Mouse (Mus musculus) embryonic facial prominence, embryonic 14.5 days (tissue): ENCODE results near the gene Col13a1. TPM values are rescaled to one million over a fixed set of nuclear protein-coding genes. Genes with fewer than 3 reads are reported as not detected.
A peak's percentile ranks its signal among the peaks of the same experiment; 100 is the strongest.

Experiments used
- ATAC-seq: fragments of 200-750 bp; cut with Nextera tagmentation; 2 replicates; pipeline ENCODE4 v1.8.0; 2017; ENCODE audit warnings: low read depth, moderate number of reproducible peaks, moderate TSS enrichment
- DNase-seq: peaks from one replicate; pipeline ENCODE4 v3.0.0-alpha.2; 2015; ENCODE audit warnings: low spot score
- H3K27ac ChIP-seq: fragments of 300-500 bp; sonication (generic); replicated peaks from 2 replicates; pipeline ENCODE4 v1.5.1; 2014; ENCODE audit warnings: low read depth, mild to moderate bottlenecking, low read length, moderate library complexity
- H3K27me3 ChIP-seq: fragments of 300-500 bp; sonication (generic); replicated peaks from 2 replicates; pipeline ENCODE4 v1.6.1; 2014; ENCODE audit warnings: low read length; ENCODE audit not compliant: control insufficient read depth, insufficient read depth
- H3K36me3 ChIP-seq: fragments of 300-500 bp; sonication (generic); 2 replicates; pipeline ENCODE4 v1.6.1; 2014; ENCODE audit warnings: low read length, mixed read lengths; ENCODE audit not compliant: control insufficient read depth, insufficient read depth
- H3K4me1 ChIP-seq: fragments of 300-500 bp; sonication (generic); 2 replicates; pipeline ENCODE4 v1.6.1; 2014; ENCODE audit warnings: antibody characterized with exemption, low read length; ENCODE audit not compliant: control insufficient read depth, insufficient read depth
- H3K4me2 ChIP-seq: fragments of 300-500 bp; sonication (generic); 2 replicates; pipeline ENCODE4 v1.6.1; 2014; ENCODE audit warnings: low read depth, mild to moderate bottlenecking, low read length, moderate library complexity, mixed read lengths
- H3K4me3 ChIP-seq: fragments of 300-500 bp; sonication (generic); 2 replicates; pipeline ENCODE4 v1.5.1; 2014; ENCODE audit warnings: low read depth, mild to moderate bottlenecking, low read length
- H3K9ac ChIP-seq: fragments of 300-500 bp; sonication (generic); 2 replicates; pipeline ENCODE4 v1.6.1; 2014; ENCODE audit warnings: low read depth, mild to moderate bottlenecking, low read length, moderate library complexity, mixed read lengths
- H3K9me3 ChIP-seq: fragments of 300-500 bp; sonication (generic); 2 replicates; pipeline ENCODE4 v1.6.1; 2016; ENCODE audit warnings: low read length; ENCODE audit not compliant: control insufficient read depth
- WGBS: fragments of 180-500 bp; shearing (Covaris S2); extraction: QIAGEN DNeasy Blood & Tissue Kit; methylation state at CpG from one replicate; pipeline ENCODE4 v1.1.7; 2014; 5-methylcytosine and 5-hydroxymethylcytosine counted together
- polyA plus RNA-seq: library from polyadenylated mRNA; unstranded; fragments of >200 nt; fragmentation: Nextera tagmentation; extraction: Ambion mirVana; gene quantifications from 2 replicates; pipeline ENCODE4 v1.2.1, GENCODE M21; 2014

Gene Col13a1
- polyA plus RNA-seq, 1 experiment from 2014 or later, result 8.7 TPM

DNA sequence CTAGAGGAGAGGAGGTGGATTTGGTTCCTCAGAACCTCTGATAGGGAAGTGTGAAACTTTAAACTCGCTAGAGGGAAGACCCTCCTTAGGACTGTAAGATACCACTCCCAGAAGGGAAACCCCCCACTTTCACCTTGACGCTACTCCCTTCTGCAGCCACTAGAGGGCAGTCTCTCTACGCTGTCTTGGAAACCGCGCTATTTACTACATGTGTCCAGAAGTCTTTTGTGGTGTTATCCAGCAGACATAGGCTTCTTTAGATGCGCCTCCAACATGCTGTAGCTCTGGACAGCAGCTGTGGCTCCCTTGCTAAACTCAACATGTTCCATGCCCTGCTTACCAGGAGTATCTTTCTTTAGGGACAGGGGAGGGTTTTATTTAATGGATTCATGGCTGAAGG is 140.1 kb downstream of the Col13a1 start:
- H3K36me3 ChIP-seq, result no peaks in the 10 kb centered on the region
- H3K4me2 ChIP-seq, result no peak overlapping the region
- no peak overlapping the region for H3K4me3 ChIP-seq
- DNase-seq, result peak; percentile 89
- peak; percentile 63; the same call in 1 of the 2 replicates for ATAC-seq
- H3K9ac ChIP-seq, result no peak overlapping the region
- WGBS, result 2% methylated on average over 6 of the region's 6 CpGs
- H3K27me3 ChIP-seq, result no peaks in the 10 kb centered on the region
- no peak overlapping the region for H3K27ac ChIP-seq
- H3K4me1 ChIP-seq, result no peaks in the 10 kb centered on the region
- H3K9me3 ChIP-seq, result no peaks in the 10 kb centered on the region

DNA sequence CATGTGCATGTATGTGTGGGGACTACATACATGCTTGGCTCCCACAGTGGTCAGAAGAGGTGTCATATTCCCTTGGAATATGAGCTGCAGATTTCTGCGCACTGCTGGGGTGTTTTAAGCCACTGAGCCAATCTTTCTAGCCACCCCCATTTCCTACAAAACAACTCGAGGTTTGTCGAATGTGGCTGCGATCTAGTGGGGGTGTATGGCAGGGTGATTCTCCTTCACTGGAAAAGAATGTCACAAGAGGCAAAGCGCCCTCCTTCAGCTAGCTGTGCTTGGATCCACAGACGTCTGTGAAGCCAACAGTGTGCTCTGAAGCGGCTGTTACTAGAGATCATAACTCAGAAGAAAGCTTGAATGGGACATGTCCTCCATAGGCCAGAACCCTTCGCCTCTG is 141.6 kb downstream of the Col13a1 start:
- no peak overlapping the region for H3K27ac ChIP-seq
- H3K4me2 ChIP-seq, result no peak overlapping the region
- H3K9me3 ChIP-seq, result no peaks in the 10 kb centered on the region
- DNase-seq (no peak), ATAC-seq (no peak)
- H3K36me3 ChIP-seq, result no peaks in the 10 kb centered on the region
- 63% methylated on average over 8 of the region's 8 CpGs for WGBS
- no peak overlapping the region for H3K9ac ChIP-seq
- H3K27me3 ChIP-seq, result no peaks in the 10 kb centered on the region
- no peaks in the 10 kb centered on the region for H3K4me1 ChIP-seq
- H3K4me3 ChIP-seq, result no peak overlapping the region

DNA sequence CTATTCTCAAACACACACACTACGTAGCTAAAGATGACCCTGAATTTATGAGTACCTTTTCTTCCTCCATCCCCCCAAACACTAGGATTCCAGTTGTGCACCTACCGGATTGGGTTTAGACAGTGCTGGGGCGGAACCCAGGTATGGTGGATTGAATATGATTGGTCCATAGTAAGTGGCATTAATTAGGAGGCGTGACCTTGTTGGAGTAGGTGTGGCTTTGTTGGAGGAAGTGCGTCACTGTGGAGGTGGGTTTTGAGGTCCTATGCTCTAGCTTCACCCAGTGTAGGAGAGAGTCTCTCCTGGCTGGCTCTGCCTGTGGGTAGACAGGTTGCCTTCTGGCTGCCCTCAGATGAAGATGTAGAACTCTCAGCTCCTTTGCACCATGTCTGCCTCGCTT is 144.6 kb downstream of the Col13a1 start:
- no peak overlapping the region for H3K27ac ChIP-seq
- WGBS, result 93% methylated on average over 6 of the region's 6 CpGs
- no peaks in the 10 kb centered on the region for H3K36me3 ChIP-seq
- no peak overlapping the region for H3K9ac ChIP-seq
- peaks cover 13% of the 10 kb centered on the region for H3K4me1 ChIP-seq
- no peaks in the 10 kb centered on the region for H3K9me3 ChIP-seq
- no peak overlapping the region for H3K4me2 ChIP-seq
- no peaks in the 10 kb centered on the region for H3K27me3 ChIP-seq
- ATAC-seq (no peak), DNase-seq (no peak)
- H3K4me3 ChIP-seq, result no peak overlapping the region

DNA sequence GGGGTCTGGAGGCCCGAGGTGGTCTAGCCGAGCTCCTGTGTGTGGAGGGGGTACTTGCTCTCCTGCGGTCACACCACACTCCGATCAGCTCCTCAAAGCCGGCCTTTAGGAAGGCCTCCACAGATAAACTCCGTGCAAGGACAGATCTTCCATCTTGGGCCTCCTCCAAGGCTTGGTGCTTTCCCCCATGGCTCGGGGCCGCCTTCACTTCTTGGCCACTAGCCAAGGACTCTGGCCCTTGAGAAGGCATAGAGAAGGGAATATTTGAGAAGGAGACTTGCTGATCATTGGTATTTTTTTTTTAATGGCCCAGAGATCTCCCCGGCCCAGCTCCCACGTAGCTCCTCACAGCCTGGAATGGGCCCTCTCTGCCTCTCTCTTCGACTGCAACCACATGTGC is 146.2 kb downstream of the Col13a1 start:
- Histone ChIP-seq H3K4me2 (no peak overlapping the region), H3K4me3 (no peak overlapping the region), H3K27ac (no peak overlapping the region), H3K4me1 (peaks cover 18% of the 10 kb centered on the region), H3K9ac (no peak overlapping the region), H3K36me3 (no peaks in the 10 kb centered on the region), H3K9me3 (no peaks in the 10 kb centered on the region), H3K27me3 (no peaks in the 10 kb centered on the region)
- 66% methylated on average over 11 of the region's 11 CpGs for WGBS
- DNase-seq (no peak), ATAC-seq (no peak)

DNA sequence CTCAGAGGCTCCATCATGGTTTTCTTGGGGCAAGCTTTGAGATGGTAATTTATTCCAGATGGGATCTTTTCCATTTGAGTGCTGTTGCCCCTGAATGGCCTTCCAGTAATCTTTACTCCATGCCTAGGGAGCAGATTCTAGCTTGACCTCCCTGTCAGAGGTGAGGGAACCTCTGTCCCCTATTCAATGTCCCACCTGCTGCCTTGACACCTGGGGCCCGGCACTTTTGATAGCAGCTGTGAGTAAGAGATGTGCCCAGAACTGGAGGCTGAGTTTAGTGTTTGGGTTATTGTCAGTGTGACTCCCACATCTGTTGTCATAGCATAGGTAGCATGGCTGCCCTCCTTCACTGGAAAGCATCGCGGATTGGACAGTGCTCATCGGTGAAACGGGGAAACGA is 147.2 kb downstream of the Col13a1 start:
- H3K36me3 ChIP-seq, result no peaks in the 10 kb centered on the region
- no peak overlapping the region for H3K27ac ChIP-seq
- peaks cover 28% of the 10 kb centered on the region for H3K4me1 ChIP-seq
- no peak overlapping the region for H3K4me2 ChIP-seq
- no peaks in the 10 kb centered on the region for H3K27me3 ChIP-seq
- no peak for DNase-seq
- no peaks in the 10 kb centered on the region for H3K9me3 ChIP-seq
- WGBS, result 81% methylated on average over 6 of the region's 6 CpGs
- H3K9ac ChIP-seq, result no peak overlapping the region
- H3K4me3 ChIP-seq, result no peak overlapping the region
- no peak for ATAC-seq

DNA sequence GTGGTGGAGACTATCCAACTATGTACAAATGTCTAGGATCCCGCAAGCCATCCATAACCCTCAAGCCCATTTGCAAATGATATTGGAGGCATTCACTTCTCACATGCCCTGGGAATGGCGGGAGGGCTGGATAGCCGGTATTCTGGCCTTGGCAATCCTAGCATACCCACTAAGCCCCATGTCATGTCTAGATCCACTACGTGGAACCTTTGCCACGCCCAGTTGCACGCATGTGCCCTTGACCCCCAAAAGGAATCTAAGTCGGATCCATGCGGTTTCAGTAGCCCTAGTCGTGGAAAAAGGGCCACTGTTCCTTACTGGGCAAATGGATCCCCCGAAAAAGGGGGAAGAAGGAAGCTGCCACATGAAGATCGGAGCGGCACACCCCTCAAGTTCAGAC is 147.7 kb downstream of the Col13a1 start:
- Histone ChIP-seq H3K4me2 (peak overlapping the region; percentile 31; the same call in 1 of the 2 replicates), H3K27ac (0 out of 2 replicates have a peak overlapping the region, but pooled peaks have one; percentile 21), H3K27me3 (no peaks in the 10 kb centered on the region), H3K9me3 (no peaks in the 10 kb centered on the region), H3K36me3 (no peaks in the 10 kb centered on the region), H3K4me1 (peaks cover 32% of the 10 kb centered on the region), H3K9ac (no peak overlapping the region), H3K4me3 (no peak overlapping the region)
- no peak for DNase-seq
- no peak for ATAC-seq
- 66% methylated on average over 12 of the region's 12 CpGs for WGBS

DNA sequence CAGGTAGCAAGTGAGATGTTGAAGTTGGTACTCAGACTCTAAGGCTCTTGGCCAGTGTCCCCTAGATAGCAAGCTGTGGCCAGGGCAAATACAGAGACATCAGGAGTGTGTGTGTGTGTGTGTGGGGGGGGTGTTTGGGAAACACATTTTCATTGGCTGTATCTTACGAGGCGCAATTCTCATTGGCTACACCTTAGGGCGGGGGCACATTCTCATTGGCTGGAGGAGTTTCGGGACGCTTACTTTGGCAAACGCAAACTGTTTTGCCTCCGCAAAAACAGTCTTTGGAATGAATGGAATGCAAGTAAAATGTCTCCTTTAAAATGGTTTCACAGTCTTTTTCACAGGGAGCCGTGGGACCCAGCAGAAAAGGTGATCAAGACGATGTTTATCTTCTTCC is 148.1 kb downstream of the Col13a1 start:
- no peaks in the 10 kb centered on the region for H3K27me3 ChIP-seq
- H3K9ac ChIP-seq, result no peak overlapping the region
- 0 out of 2 replicates have a peak overlapping the region, but pooled peaks have one; percentile 21 for H3K27ac ChIP-seq
- DNase-seq (peak; percentile 65), ATAC-seq (peak; percentile 31; the same call in 1 of the 2 replicates)
- no peaks in the 10 kb centered on the region for H3K9me3 ChIP-seq
- peaks cover 37% of the 10 kb centered on the region for H3K4me1 ChIP-seq
- no peak overlapping the region for H3K4me3 ChIP-seq
- peak overlapping the region; percentile 31; the same call in 1 of the 2 replicates for H3K4me2 ChIP-seq
- 36% methylated on average over 9 of the region's 9 CpGs for WGBS
- no peaks in the 10 kb centered on the region for H3K36me3 ChIP-seq

DNA sequence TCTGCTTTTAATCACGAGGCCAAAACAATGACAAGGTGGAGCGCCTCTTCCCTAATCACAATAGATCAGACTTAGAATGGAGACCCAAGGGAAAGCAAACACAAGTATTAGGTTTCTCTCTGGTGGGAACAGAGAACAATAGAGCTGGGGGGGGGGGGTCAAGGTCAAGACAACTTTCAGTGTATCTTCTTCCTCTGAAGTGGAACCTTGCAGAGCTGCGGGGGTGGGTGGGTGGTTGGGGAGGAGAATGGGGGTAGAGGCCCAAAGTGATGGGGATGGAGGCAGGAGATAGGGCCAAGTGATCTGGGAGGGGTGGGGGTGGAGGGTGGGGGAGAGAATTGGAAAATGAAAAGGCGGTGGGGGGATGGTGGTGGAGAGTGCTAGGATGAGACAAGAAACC is 149.9 kb downstream of the Col13a1 start:
- Histone ChIP-seq H3K4me1 (peaks cover 52% of the 10 kb centered on the region), H3K9me3 (no peaks in the 10 kb centered on the region), H3K27me3 (no peaks in the 10 kb centered on the region), H3K36me3 (no peaks in the 10 kb centered on the region), H3K4me2 (no peak overlapping the region), H3K9ac (no peak overlapping the region), H3K4me3 (no peak overlapping the region), H3K27ac (no peak overlapping the region)
- DNase-seq (no peak), ATAC-seq (no peak)
- 35% methylated on average over 4 of the region's 4 CpGs for WGBS
